Mouse (Mus musculus) heart, postnatal 36 days (tissue): ENCODE results near the gene Exosc1. TPM values are rescaled to one million over a fixed set of nuclear protein-coding genes. Genes with fewer than 3 reads are reported as not detected.
"Not testable (repeated sequence)": the region's sequence is repeated elsewhere in the genome, so short reads cannot be mapped to it uniquely, and the experiment has no call there.

Source experiments
- DNase-seq, 2 experiments: peaks; one replicate each; pipeline ENCODE4 v3.0.0; 2021 to 2022
- intact Hi-C: fragments of 180-260 bp; cut with DNase I; formaldehyde crosslinking; loops from one replicate; pipeline ENCODE4 v1.15.1; 2025
- total RNA-seq, 2 experiments: library from RNA; stranded (reverse); gene quantifications; 2 replicates each; pipeline ENCODE4 v1.2.3; 2021

Gene Exosc1
- total RNA-seq, 2 experiments from 2014 or later, result 12.9 to 14.0 TPM

GRCm38 (mm10) chr19:41915294-41915693 is 17.9 kb downstream of the Exosc1 start:
- no peak for DNase-seq
- intact Hi-C loops, result no loop called here

GRCm38 (mm10) chr19:41914592-41914882 is 18.7 kb downstream of the Exosc1 start:
- not testable (repeated sequence) for DNase-seq
- intact Hi-C loops, result loop anchor here (5.0 kb wide), 2 partner anchors 67 to 113 kb away; partner anchors contain the start of gene Frat2

- intact Hi-C loops, result loop anchor here (2.0 to 5.0 kb wide), 3 partner anchors 19 to 113 kb away; partner anchors contain the start of genes Exosc1, Frat2 and Zdhhc16
- no peak for DNase-seq
Measured at GRCm38 (mm10) chr19:41913774-41914591, 19.2 kb downstream of the Exosc1 start.

GRCm38 (mm10) chr19:41912121-41913080 is 20.8 kb downstream of the Exosc1 start:
- intact Hi-C loops, result loop anchor here (2.0 to 5.0 kb wide), 3 partner anchors 20 to 115 kb away; partner anchors contain the start of genes Exosc1, Frat2 and Zdhhc16

GRCm38 (mm10) chr19:41911178-41912073 is 21.8 kb downstream of the Exosc1 start, which contains the start of gene Pgam1:
Gene Pgam1, plus strand, starts transcription at chr19:41911923.
- intact Hi-C loops, result loop anchor here (2.0 to 5.0 kb wide), 4 partner anchors 15 to 116 kb away; partner anchors contain the start of genes Exosc1, Frat2, Rrp12 and Zdhhc16
- peak; percentile 95 to 96 for DNase-seq

More at GRCm38 (mm10) chr19:41912121-41913080, 20.8 kb downstream of the Exosc1 start:
- peak; percentile 28 to 47 for DNase-seq

GRCm38 (mm10) chr19:41910396-41910795 is 22.8 kb downstream of the Exosc1 start:
- intact Hi-C loops, result loop anchor here (2.0 to 5.0 kb wide), 3 partner anchors 14 to 117 kb away; partner anchors contain the start of genes Frat2 and Rrp12
- no peak for DNase-seq

- intact Hi-C loops, result no loop called here
- no peak for DNase-seq
Measured at GRCm38 (mm10) chr19:41908736-41909135, 24.5 kb downstream of the Exosc1 start.

GRCm38 (mm10) chr19:41907079-41907760 is 26.0 kb downstream of the Exosc1 start:
- DNase-seq, result no peak
- intact Hi-C loops, result no loop called here

GRCm38 (mm10) chr19:41906311-41907078 is 26.7 kb downstream of the Exosc1 start:
- no peak for DNase-seq

GRCm38 (mm10) chr19:41905246-41905645 is 28.0 kb downstream of the Exosc1 start:
- intact Hi-C loops, result no loop called here
- DNase-seq, result no peak

More at GRCm38 (mm10) chr19:41906311-41907078, 26.7 kb downstream of the Exosc1 start:
- intact Hi-C loops, result no loop called here

- intact Hi-C loops, result no loop called here
Measured at GRCm38 (mm10) chr19:41902848-41903593, 30.2 kb downstream of the Exosc1 start.

GRCm38 (mm10) chr19:41901696-41902095 is 31.5 kb downstream of the Exosc1 start:
- no peak for DNase-seq
- intact Hi-C loops, result no loop called here

More at GRCm38 (mm10) chr19:41902848-41903593, 30.2 kb downstream of the Exosc1 start:
- no peak for DNase-seq

GRCm38 (mm10) chr19:41900495-41901090 is 32.6 kb downstream of the Exosc1 start:
- intact Hi-C loops, result no loop called here
- DNase-seq, result no peak

GRCm38 (mm10) chr19:41898860-41899259 is 34.4 kb downstream of the Exosc1 start:
- intact Hi-C loops, result no loop called here
- peak; percentile 14 to 22 for DNase-seq

GRCm38 (mm10) chr19:41896319-41896711 is 36.9 kb downstream of the Exosc1 start:
- DNase-seq, result no peak
- intact Hi-C loops, result loop anchor here (2.0 kb wide), 2 partner anchors 14 to 130 kb away; partner anchors contain the start of gene Pgam1

- intact Hi-C loops, result loop anchor here (1.0 to 2.0 kb wide), 3 partner anchors 15 to 131 kb away; partner anchors contain the start of genes Exosc1, Pgam1 and Zdhhc16
- peak; percentile 71 to 75 for DNase-seq
Measured at GRCm38 (mm10) chr19:41895460-41896318, 37.5 kb downstream of the Exosc1 start, which contains the start of gene Rrp12. Gene Rrp12, minus strand, starts transcription at chr19:41896173.
